Mouse (Mus musculus) liver, postnatal 0 days (tissue): Measurements from ENCODE around the gene Bbs7. TPM values are rescaled to one million over a fixed set of nuclear protein-coding genes. Genes with fewer than 3 reads are reported as not detected.

Experiments used
- ATAC-seq: fragments of 200-750 bp; cut with Nextera tagmentation; 2 replicates; pipeline ENCODE4 v1.8.0; 2017; ENCODE audit warnings: mild to moderate bottlenecking, moderate library complexity
- DNase-seq: peaks from one replicate; pipeline ENCODE4 v3.0.0-alpha.2; 2016
- H3K27ac ChIP-seq: fragments of 300-500 bp; sonication (generic); 2 replicates; pipeline ENCODE4 v1.5.1; 2014; ENCODE audit warnings: antibody characterized with exemption, moderate library complexity, mild to moderate bottlenecking, low read depth
- H3K27me3 ChIP-seq: fragments of 300-500 bp; sonication (generic); 2 replicates; pipeline ENCODE4 v1.6.1; 2014; ENCODE audit warnings: low read length, control low read depth, mixed read lengths; ENCODE audit not compliant: insufficient read depth
- H3K36me3 ChIP-seq: fragments of 300-500 bp; sonication (generic); replicated peaks from 2 replicates; pipeline ENCODE4 v1.6.1; 2014; ENCODE audit warnings: mild to moderate bottlenecking, control low read depth, low read length, moderate library complexity, mixed read lengths; ENCODE audit not compliant: insufficient read depth
- H3K4me1 ChIP-seq: fragments of 300-500 bp; sonication (generic); 2 replicates; pipeline ENCODE4 v1.6.1; 2014; ENCODE audit warnings: antibody characterized with exemption, mild to moderate bottlenecking, control low read depth; ENCODE audit not compliant: insufficient read depth
- H3K4me2 ChIP-seq: fragments of 300-500 bp; sonication (generic); 2 replicates; pipeline ENCODE4 v1.6.1; 2014; ENCODE audit warnings: low read depth, mild to moderate bottlenecking, low read length, moderate library complexity, mixed read lengths
- H3K4me3 ChIP-seq: fragments of 300-500 bp; sonication (generic); 2 replicates; pipeline ENCODE4 v1.5.1; 2014; ENCODE audit warnings: low read depth, low read length
- H3K9ac ChIP-seq: fragments of 300-500 bp; sonication (generic); replicated peaks from 2 replicates; pipeline ENCODE4 v1.6.1; 2014; ENCODE audit warnings: mild to moderate bottlenecking, moderate library complexity
- H3K9me3 ChIP-seq: fragments of 300-500 bp; sonication (generic); 2 replicates; pipeline ENCODE4 v1.6.1; 2016; ENCODE audit warnings: mild to moderate bottlenecking, control low read depth, low read length, mixed read lengths
- CTCF ChIP-seq: sonication (generic); IDR thresholded peaks from 2 replicates; pipeline ENCODE4 v1.5.1; 2016; ENCODE audit warnings: antibody characterized with exemption, low read depth
- EP300 ChIP-seq: IDR thresholded peaks from 2 replicates; pipeline ENCODE4 v1.6.1; 2016; ENCODE audit warnings: antibody characterized with exemption, low read depth, mild to moderate bottlenecking
- WGBS: fragments of 180-500 bp; shearing (Covaris S2); extraction: QIAGEN DNeasy Blood & Tissue Kit; methylation state at CpG from one replicate; pipeline ENCODE4 v1.1.7; 2014; ENCODE audit not compliant: insufficient replicate concordance; 5-methylcytosine and 5-hydroxymethylcytosine counted together
- polyA plus RNA-seq: library from polyadenylated mRNA; unstranded; fragments of >200 nt; fragmentation: Nextera tagmentation; extraction: Ambion mirVana; gene quantifications from 2 replicates; pipeline ENCODE4 v1.2.1, GENCODE M21; 2015

The Bbs7 gene
- polyA plus RNA-seq, 1 experiment from 2014 or later = 3.4 TPM

- peaks cover 8% of the 10 kb centered on the region for H3K4me1 ChIP-seq
- no peaks in the 10 kb centered on the region for H3K9me3 ChIP-seq
- no peak overlapping the region for H3K27ac ChIP-seq
- H3K9ac ChIP-seq = no peak overlapping the region
- DNase-seq = no peak
- H3K4me3 ChIP-seq = no peak overlapping the region
- no peak for TF ChIP-seq CTCF
- TF ChIP-seq EP300 = no peak
- WGBS = 59% methylated on average over 2 of the region's 2 CpGs
- ATAC-seq = no peak
- H3K27me3 ChIP-seq = no peaks in the 10 kb centered on the region
- H3K4me2 ChIP-seq = no peak overlapping the region
- H3K36me3 ChIP-seq = no peaks in the 10 kb centered on the region
Measured at GRCm38 (mm10) chr3:36531242-36531641, 82.0 kb downstream of the Bbs7 start.

GRCm38 (mm10) chr3:36530781-36531180 lies 82.5 kb downstream of the Bbs7 start:
- no peak overlapping the region for H3K9ac ChIP-seq
- H3K4me1 ChIP-seq = peaks cover 8% of the 10 kb centered on the region
- no peak overlapping the region for H3K4me3 ChIP-seq
- no peak overlapping the region for H3K4me2 ChIP-seq
- no peak for DNase-seq
- WGBS = 68% methylated on average over 5 of the region's 5 CpGs
- TF ChIP-seq CTCF (no peak), EP300 (no peak)
- H3K9me3 ChIP-seq = no peaks in the 10 kb centered on the region
- no peaks in the 10 kb centered on the region for H3K27me3 ChIP-seq
- no peaks in the 10 kb centered on the region for H3K36me3 ChIP-seq
- no peak for ATAC-seq
- H3K27ac ChIP-seq = no peak overlapping the region

- Histone ChIP-seq H3K4me2 (no peak overlapping the region), H3K27me3 (no peaks in the 10 kb centered on the region), H3K4me1 (peaks cover 8% of the 10 kb centered on the region), H3K4me3 (no peak overlapping the region), H3K9ac (no peak overlapping the region), H3K9me3 (no peaks in the 10 kb centered on the region), H3K27ac (no peak overlapping the region), H3K36me3 (no peaks in the 10 kb centered on the region)
- ATAC-seq (no peak), DNase-seq (no peak)
- WGBS = 82% methylated on average over 6 of the region's 6 CpGs
- no peak for TF ChIP-seq CTCF
- no peak for TF ChIP-seq EP300
Measured at GRCm38 (mm10) chr3:36530345-36530744, 82.9 kb downstream of the Bbs7 start.

- TF ChIP-seq CTCF (no peak), EP300 (no peak)
- Histone ChIP-seq H3K27me3 (peaks cover 23% of the 10 kb centered on the region), H3K27ac (no peak overlapping the region), H3K36me3 (no peaks in the 10 kb centered on the region), H3K4me2 (no peak overlapping the region), H3K9me3 (no peaks in the 10 kb centered on the region), H3K9ac (no peak overlapping the region), H3K4me1 (no peaks in the 10 kb centered on the region), H3K4me3 (no peak overlapping the region)
- DNase-seq (no peak), ATAC-seq (no peak)
- WGBS = 66% methylated on average over 3 of the region's 3 CpGs
Measured at GRCm38 (mm10) chr3:36524466-36524865, 88.8 kb downstream of the Bbs7 start.

Other genes with a start within 250 kb of the Bbs7 start
- gene Anxa5, start 137.6 kb downstream of the Bbs7 start, polyA plus RNA-seq = 54.1 and 59.1 TPM in 2 replicates
- gene 1810062G17Rik, start 137.5 kb downstream of the Bbs7 start, polyA plus RNA-seq = 1.6 and 1.9 TPM in 2 replicates
- not detected in 2 replicates for gene Gm11549, start 91.7 kb downstream of the Bbs7 start, polyA plus RNA-seq
- gene Exosc9, start 60.9 kb downstream of the Bbs7 start, polyA plus RNA-seq = 22.9 and 24.8 TPM in 2 replicates
- 93.0 and 96.3 TPM in 2 replicates for gene Ccna2, start 41.3 kb downstream of the Bbs7 start, polyA plus RNA-seq
- gene Trpc3, start 76.7 kb upstream of the Bbs7 start, polyA plus RNA-seq = 0.26 and 0.46 TPM in 2 replicates
- 14.4 and 15.8 TPM in 2 replicates for gene 4932438A13Rik, start 249.6 kb upstream of the Bbs7 start, polyA plus RNA-seq